Mouse (Mus musculus): ENCODE data around the gene Olfr476.

- TF ChIP-seq CTCF (conservative IDR thresholded peaks at IDR 0.05; ENCODE audit: low read length) (no peak), POU5F1 (IDR thresholded peaks at IDR 0.05; ENCODE audit: borderline replicate concordance, low read length) (no peak), NANOG (IDR thresholded peaks at IDR 0.05; ENCODE audit: borderline replicate concordance, low read length) (no peak)
Measured at GRCm38 (mm10) chr7:107964503-107964902, at the start of gene Olfr476.
